Mouse (Mus musculus): Measurements from ENCODE around the gene Palb2. TPM values are rescaled to one million over a fixed set of nuclear protein-coding genes. Genes with fewer than 3 reads are reported as not detected.
A peak's percentile ranks its signal among the peaks of the same experiment; 100 is the strongest.

Gene Palb2
- polyA plus RNA-seq, 2 experiments = 9.4 to 10.7 TPM

- no peak for TF ChIP-seq CTCF (IDR thresholded peaks at IDR 0.05; ENCODE audit: low read depth)
- no peak for TF ChIP-seq EP300 (IDR thresholded peaks at IDR 0.05; ENCODE audit: low read depth)
- peaks cover 53% of the 10 kb centered on the region for H3K36me3 ChIP-seq (replicated peaks; ENCODE audit: control insufficient read depth, insufficient read depth, low read depth)
- H3K4me1 ChIP-seq (replicated peaks; ENCODE audit: control insufficient read depth in 2 of 2, insufficient read depth in 2 of 2, low read length in 1 of 2) = no peaks in the 10 kb centered on the region
- ATAC-seq (ENCODE audit: insufficient read depth) = no peak
- no peaks in the 10 kb centered on the region for H3K27me3 ChIP-seq (ENCODE audit: control insufficient read depth, insufficient read depth, low read length)
- no peaks in the 10 kb centered on the region for H3K9me3 ChIP-seq (ENCODE audit: control insufficient read depth, low read length)
- DNase-seq (ENCODE audit: low read depth in 3 of 3, low spot score in 3 of 3) = no peak
- H3K27ac ChIP-seq = no peak overlapping the region
- H3K4me3 ChIP-seq (ENCODE audit: insufficient read depth in 1 of 2, low read depth in 2 of 2, low read length in 2 of 2) = no peak overlapping the region
- no peak overlapping the region for H3K9ac ChIP-seq (replicated peaks)
- no peak overlapping the region for H3K4me2 ChIP-seq (ENCODE audit: low read depth)
Measured at GRCm38 (mm10) chr7:122140991-122141390, 8.2 kb upstream of the Palb2 start.

- H3K27ac ChIP-seq = no peak overlapping the region
- no peak overlapping the region for H3K4me3 ChIP-seq (ENCODE audit: insufficient read depth in 1 of 2, low read depth in 2 of 2, low read length in 2 of 2)
- H3K36me3 ChIP-seq (replicated peaks; ENCODE audit: control insufficient read depth, insufficient read depth, low read depth) = peaks cover 55% of the 10 kb centered on the region
- TF ChIP-seq CTCF (IDR thresholded peaks at IDR 0.05; ENCODE audit: low read depth) = no peak
- no peak for TF ChIP-seq EP300 (IDR thresholded peaks at IDR 0.05; ENCODE audit: low read depth)
- ATAC-seq (ENCODE audit: insufficient read depth) = no peak
- no peak for DNase-seq (ENCODE audit: low read depth in 3 of 3, low spot score in 3 of 3)
- H3K4me2 ChIP-seq (ENCODE audit: low read depth) = no peak overlapping the region
- 76% methylated on average over 5 of the region's 5 CpGs for WGBS (ENCODE audit: insufficient replicate concordance)
- H3K9ac ChIP-seq (replicated peaks) = no peak overlapping the region
- H3K27me3 ChIP-seq (ENCODE audit: control insufficient read depth, insufficient read depth, low read length) = no peaks in the 10 kb centered on the region
- peaks cover 0 to 5% of the 10 kb centered on the region in 2 experiments; a peak in 2 of 4 replicates for H3K4me1 ChIP-seq (replicated peaks; ENCODE audit: control insufficient read depth in 2 of 2, insufficient read depth in 2 of 2, low read length in 1 of 2)
- H3K9me3 ChIP-seq (ENCODE audit: control insufficient read depth, low read length) = no peaks in the 10 kb centered on the region
Measured at GRCm38 (mm10) chr7:122138190-122138589, 5.4 kb upstream of the Palb2 start.

- H3K9ac ChIP-seq (replicated peaks) = no peak overlapping the region
- no peak overlapping the region for H3K27ac ChIP-seq
- TF ChIP-seq CTCF (IDR thresholded peaks at IDR 0.05; ENCODE audit: low read depth) (no peak), EP300 (IDR thresholded peaks at IDR 0.05; ENCODE audit: low read depth) (no peak)
- H3K4me3 ChIP-seq (ENCODE audit: insufficient read depth in 1 of 2, low read depth in 2 of 2, low read length in 2 of 2) = no peak overlapping the region
- no peak overlapping the region for H3K4me2 ChIP-seq (ENCODE audit: low read depth)
- DNase-seq (ENCODE audit: low read depth in 3 of 3, low spot score in 3 of 3) (no peak), ATAC-seq (ENCODE audit: insufficient read depth) (no peak)
- peaks cover 51% of the 10 kb centered on the region for H3K36me3 ChIP-seq (replicated peaks; ENCODE audit: control insufficient read depth, insufficient read depth, low read depth)
- H3K27me3 ChIP-seq (ENCODE audit: control insufficient read depth, insufficient read depth, low read length) = no peaks in the 10 kb centered on the region
- no peaks in the 10 kb centered on the region for H3K9me3 ChIP-seq (ENCODE audit: control insufficient read depth, low read length)
- peaks cover 0 to 5% of the 10 kb centered on the region in 2 experiments; a peak in 2 of 4 replicates for H3K4me1 ChIP-seq (replicated peaks; ENCODE audit: control insufficient read depth in 2 of 2, insufficient read depth in 2 of 2, low read length in 1 of 2)
Measured at GRCm38 (mm10) chr7:122137071-122137470, 4.3 kb upstream of the Palb2 start.

- H3K36me3 ChIP-seq (replicated peaks; ENCODE audit: control insufficient read depth, insufficient read depth, low read depth) = peaks cover 36% of the 10 kb centered on the region
- DNase-seq (ENCODE audit: low read depth in 3 of 3, low spot score in 3 of 3) = peak in 1 of 3 experiments; percentile 27
- no peak overlapping the region for H3K27ac ChIP-seq
- WGBS (ENCODE audit: insufficient replicate concordance) = 67% methylated on average over 10 of the region's 10 CpGs
- peaks cover 2 to 7% of the 10 kb centered on the region in 2 experiments; a peak in 2 of 4 replicates for H3K4me1 ChIP-seq (replicated peaks; ENCODE audit: control insufficient read depth in 2 of 2, insufficient read depth in 2 of 2, low read length in 1 of 2)
- TF ChIP-seq EP300 (IDR thresholded peaks at IDR 0.05; ENCODE audit: low read depth) (no peak), CTCF (IDR thresholded peaks at IDR 0.05; ENCODE audit: low read depth) (peak; percentile 63)
- H3K4me2 ChIP-seq (ENCODE audit: low read depth) = no peak overlapping the region
- H3K9me3 ChIP-seq (ENCODE audit: control insufficient read depth, low read length) = no peaks in the 10 kb centered on the region
- no peaks in the 10 kb centered on the region for H3K27me3 ChIP-seq (ENCODE audit: control insufficient read depth, insufficient read depth, low read length)
- no peak overlapping the region for H3K9ac ChIP-seq (replicated peaks)
- H3K4me3 ChIP-seq (ENCODE audit: insufficient read depth in 1 of 2, low read depth in 2 of 2, low read length in 2 of 2) = no peak overlapping the region
- ATAC-seq (ENCODE audit: insufficient read depth) = no peak
Measured at GRCm38 (mm10) chr7:122135070-122135469, 2.3 kb upstream of the Palb2 start.

- no peak for TF ChIP-seq EP300 (IDR thresholded peaks at IDR 0.05; ENCODE audit: low read depth)
- no peak for TF ChIP-seq CTCF (IDR thresholded peaks at IDR 0.05; ENCODE audit: low read depth)
- peak overlapping the region; percentile 71 for H3K4me2 ChIP-seq (ENCODE audit: low read depth)
- H3K9me3 ChIP-seq (ENCODE audit: control insufficient read depth, low read length) = no peaks in the 10 kb centered on the region
- H3K27me3 ChIP-seq (ENCODE audit: control insufficient read depth, insufficient read depth, low read length) = no peaks in the 10 kb centered on the region
- peak overlapping the region; percentile 49 for H3K27ac ChIP-seq
- WGBS (ENCODE audit: insufficient replicate concordance) = 13% methylated on average over 8 of the region's 8 CpGs
- H3K4me3 ChIP-seq (ENCODE audit: insufficient read depth in 1 of 2, low read depth in 2 of 2, low read length in 2 of 2) = peak overlapping the region; percentile 74 to 78
- peak overlapping the region; percentile 88 for H3K9ac ChIP-seq (replicated peaks)
- ATAC-seq (ENCODE audit: insufficient read depth) (no peak), DNase-seq (ENCODE audit: low read depth in 3 of 3, low spot score in 3 of 3) (no peak)
- peaks cover 2 to 7% of the 10 kb centered on the region in 2 experiments; a peak in 2 of 4 replicates for H3K4me1 ChIP-seq (replicated peaks; ENCODE audit: control insufficient read depth in 2 of 2, insufficient read depth in 2 of 2, low read length in 1 of 2)
- H3K36me3 ChIP-seq (replicated peaks; ENCODE audit: control insufficient read depth, insufficient read depth, low read depth) = peaks cover 24% of the 10 kb centered on the region
Measured at GRCm38 (mm10) chr7:122133338-122133625, 497 bp upstream of the Palb2 start.
